Mouse (Mus musculus): Measurements from ENCODE around the gene Pop7. TPM values are rescaled to one million over a fixed set of nuclear protein-coding genes. Genes with fewer than 3 reads are reported as not detected.

Gene Pop7
- total RNA-seq, 2 experiments from 2014 or later = 11.3 to 11.4 TPM

DNA sequence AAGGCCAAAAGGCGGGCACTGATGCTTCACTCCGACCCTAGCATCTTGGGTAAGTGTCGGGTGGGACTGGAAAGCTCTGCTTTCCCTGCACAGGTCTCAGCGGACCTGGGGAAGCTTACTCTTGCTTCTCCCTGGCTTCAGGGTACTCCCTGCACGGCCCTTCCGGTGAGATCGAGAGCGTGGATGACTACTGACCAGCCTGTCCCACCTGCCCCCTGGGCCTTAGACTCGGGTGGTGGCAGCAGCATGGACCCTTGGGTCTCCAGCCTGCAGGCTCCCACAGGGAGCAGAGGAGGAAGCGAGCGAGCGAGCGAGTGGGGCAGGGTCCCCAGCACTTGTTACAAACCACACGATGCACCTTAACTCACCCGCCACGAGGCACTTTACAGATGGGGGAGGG, 23.2 kb upstream of the Pop7 start:
- no peak for DNase-seq
- TF ChIP-seq CTCF (IDR thresholded peaks at IDR 0.05) = no peak
- Histone ChIP-seq H3K27ac (0 out of 2 replicates have a peak overlapping the region, but pooled peaks have one; percentile 3), H3K4me3 (no peak overlapping the region)
- intact Hi-C loops (cut with DNase I) = no loop called here

DNA sequence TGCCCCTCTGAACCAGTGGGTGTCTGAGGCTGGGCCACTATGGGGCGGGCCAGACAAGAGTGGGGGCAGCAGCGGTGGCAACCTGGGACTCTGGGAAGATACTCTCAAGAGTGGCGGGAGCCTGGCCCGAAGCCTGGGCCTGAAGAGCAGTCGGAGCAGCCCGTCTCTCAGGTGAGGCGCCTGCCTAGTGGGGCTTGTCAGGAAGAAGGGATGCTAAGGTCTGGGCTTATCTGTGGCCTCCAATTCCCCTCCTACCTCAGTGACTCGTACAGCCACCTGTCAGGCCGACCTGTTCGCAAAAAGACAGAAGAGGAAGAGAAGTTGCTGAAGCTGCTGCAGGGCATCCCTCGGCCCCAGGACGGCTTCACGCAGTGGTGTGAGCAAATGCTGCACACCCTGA, 22.4 kb upstream of the Pop7 start:
- TF ChIP-seq CTCF (IDR thresholded peaks at IDR 0.05) = no peak
- Histone ChIP-seq H3K27ac (no peak overlapping the region), H3K4me3 (no peak overlapping the region)
- intact Hi-C loops (cut with DNase I) = no loop called here
- DNase-seq = no peak

DNA sequence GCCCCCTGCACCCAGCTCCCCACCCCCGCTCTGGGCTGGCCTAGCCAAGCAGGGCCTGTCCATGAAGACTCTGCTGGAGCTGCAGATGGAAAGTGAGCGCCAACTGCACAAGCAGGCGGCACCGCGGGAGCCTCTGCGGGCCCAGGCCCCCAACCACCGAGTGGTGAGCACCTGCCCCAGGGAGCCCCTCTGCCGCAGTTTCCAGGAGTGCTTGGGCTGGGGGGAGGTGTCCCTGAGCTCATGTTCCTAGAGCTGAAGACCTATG, 21.9 kb upstream of the Pop7 start:
- TF ChIP-seq CTCF (IDR thresholded peaks at IDR 0.05) = no peak
- H3K4me3 ChIP-seq = no peak overlapping the region
- no peak overlapping the region for H3K27ac ChIP-seq
- intact Hi-C loops (cut with DNase I) = no loop called here
- DNase-seq = peak; percentile 34

DNA sequence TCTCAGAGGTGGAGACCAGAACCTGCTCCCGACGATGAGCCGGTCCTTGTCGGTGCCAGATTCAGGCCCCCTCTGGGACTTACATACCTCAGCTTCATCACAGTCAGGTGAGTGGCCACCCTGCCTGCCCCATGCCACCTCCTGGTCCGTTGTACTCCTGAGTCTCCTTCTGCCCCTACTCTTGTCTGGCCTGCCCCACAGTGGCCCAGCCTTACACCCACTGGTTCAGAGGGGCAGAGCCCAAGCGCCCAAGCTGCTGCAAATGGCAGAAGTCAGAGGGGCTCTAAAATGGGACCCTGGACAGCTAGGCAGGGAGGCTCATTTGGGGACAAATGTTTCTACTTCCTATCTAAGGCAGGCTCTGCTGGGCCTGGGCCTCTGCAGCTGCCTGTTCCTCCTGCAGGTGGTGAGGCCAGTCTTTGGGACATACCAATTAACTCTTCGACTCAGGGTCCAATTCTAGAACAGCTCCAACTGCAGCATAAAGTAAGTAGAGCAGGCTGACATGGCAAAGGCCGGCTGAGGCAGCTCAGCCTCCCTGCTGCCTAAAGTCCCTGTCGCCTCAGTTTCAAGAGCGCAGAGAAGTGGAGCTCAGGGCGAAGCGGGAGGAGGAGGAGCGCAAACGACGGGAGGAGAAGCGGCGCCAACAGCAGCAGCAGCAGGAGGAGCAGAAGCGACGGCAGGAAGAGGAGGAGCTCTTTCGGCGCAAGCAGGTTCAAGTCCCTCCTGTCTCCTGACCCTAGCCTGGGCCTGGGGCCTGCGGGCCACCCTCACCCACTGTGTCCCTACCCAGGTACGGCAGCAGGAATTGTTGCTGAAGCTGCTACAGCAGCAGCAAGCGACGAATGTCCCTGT, 21.3 kb upstream of the Pop7 start:
- H3K4me3 ChIP-seq = no peak overlapping the region
- no peak for TF ChIP-seq CTCF (IDR thresholded peaks at IDR 0.05)
- no peak overlapping the region for H3K27ac ChIP-seq
- DNase-seq = no peak
- intact Hi-C loops (cut with DNase I) = no loop called here

DNA sequence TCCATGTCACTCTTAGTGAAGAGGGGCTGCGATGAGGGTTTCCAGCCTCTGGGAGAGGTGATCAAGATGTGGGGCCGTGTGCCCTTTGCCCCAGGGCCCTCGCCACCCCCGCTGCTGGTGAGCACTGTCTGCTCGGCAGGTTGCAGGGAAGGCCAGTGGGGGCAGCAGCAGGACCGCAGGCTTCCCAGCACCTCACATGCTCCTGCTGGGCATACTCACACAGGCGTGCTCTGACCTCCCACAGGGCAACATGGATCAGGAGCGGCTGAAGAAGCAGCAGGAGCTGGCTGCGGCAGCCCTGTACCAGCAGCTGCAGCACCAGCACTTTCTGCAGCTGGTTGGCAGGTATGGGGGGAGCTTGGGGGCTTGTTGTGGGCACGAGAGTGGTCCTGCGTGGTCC, 20.4 kb upstream of the Pop7 start:
- no peak overlapping the region for H3K4me3 ChIP-seq
- TF ChIP-seq CTCF (IDR thresholded peaks at IDR 0.05) = no peak
- no peak overlapping the region for H3K27ac ChIP-seq
- intact Hi-C loops (cut with DNase I) = no loop called here
- DNase-seq = no peak

DNA sequence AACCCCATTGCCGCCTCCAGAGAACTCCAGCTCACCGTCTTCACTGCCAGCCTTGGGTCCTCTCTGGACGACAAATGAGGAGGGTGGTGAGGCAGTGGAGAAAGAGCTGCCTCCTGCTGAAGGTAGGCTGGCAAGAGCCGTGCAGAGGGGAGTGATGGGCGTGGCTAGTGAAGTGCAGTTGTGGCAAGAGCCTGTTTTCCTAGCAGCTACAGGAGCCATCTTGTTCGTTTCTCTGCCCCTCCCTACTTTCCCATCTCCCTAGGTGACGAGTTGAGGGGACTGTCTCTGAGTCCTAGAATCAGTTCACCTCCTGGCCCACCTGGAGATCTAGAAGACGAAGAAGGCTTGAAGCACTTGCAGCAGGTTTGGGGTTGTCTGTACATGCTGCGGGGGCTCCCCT, 19.5 kb upstream of the Pop7 start:
- intact Hi-C loops (cut with DNase I) = no loop called here
- no peak for DNase-seq
- no peak for TF ChIP-seq CTCF (IDR thresholded peaks at IDR 0.05)
- Histone ChIP-seq H3K4me3 (no peak overlapping the region), H3K27ac (no peak overlapping the region)

DNA sequence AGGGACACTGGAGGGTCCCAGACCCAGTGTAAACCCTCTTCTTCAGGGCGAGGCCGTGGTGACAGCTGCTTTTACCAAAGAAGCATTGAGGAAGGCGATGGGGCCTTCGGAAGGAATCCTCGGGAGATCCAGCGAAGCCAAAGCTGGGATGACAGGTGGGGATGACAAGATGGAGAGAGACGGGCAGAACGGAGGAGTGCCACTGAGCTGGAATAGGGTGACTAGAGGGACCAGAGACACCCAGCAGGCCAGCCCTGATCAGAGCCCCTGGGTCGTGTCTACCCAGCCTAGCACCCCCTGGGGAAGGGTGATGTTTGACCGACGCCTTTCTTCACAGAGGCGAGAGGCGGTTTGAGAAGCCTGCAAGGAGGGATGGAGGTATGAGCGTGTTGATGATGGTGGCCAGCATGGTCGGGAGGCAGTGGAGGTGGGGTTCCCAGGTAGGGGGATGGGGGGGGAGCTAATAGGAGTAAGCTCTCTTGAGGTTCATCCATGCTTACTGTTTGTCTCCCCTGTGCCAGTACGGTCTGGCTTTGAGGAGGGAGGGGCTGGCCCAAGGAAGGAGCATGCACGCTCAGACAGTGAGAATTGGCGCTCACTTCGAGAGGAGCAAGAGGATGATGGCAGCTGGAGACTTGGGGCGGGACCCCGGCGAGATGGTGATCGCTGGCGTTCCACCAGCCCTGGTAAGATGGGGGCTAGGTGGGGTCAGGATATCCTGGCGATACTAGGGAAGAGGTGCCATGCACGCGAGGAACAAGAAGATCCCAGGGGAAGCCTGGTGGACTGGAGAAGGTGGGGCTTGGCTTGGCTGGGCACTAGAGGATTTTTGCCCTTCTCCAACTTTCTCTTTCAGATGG, 17.6 kb upstream of the Pop7 start:
- intact Hi-C loops (cut with DNase I) = no loop called here
- no peak for DNase-seq
- no peak for TF ChIP-seq CTCF (IDR thresholded peaks at IDR 0.05)
- Histone ChIP-seq H3K27ac (no peak overlapping the region), H3K4me3 (no peak overlapping the region)

DNA sequence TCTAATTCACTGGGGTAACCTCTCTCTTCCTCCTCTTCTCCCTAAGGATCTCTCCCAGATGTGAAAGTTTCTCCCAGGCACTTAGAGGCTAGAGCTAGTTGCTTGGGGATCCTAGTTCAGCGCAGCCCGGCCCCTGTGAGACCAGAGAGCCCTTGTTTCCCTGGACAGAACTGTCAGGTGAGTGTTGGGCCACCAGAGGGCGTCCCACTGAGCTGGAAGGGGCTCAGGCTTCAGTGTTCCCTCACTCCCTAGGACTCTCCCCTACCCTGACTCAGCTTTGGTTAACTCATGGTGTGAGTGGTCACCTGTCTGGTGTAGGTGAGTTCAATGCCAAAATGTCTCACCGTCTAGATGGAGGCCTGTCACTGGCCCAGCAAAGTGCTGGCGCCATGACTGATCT, 16.1 kb upstream of the Pop7 start, which contains the start of gene Gigyf1:
Gene Gigyf1, plus strand, starts transcription at position 113 of the 400 bp plus-strand sequence.
- TF ChIP-seq CTCF (IDR thresholded peaks at IDR 0.05) = peak; percentile 61
- intact Hi-C loops (cut with DNase I) = no loop called here
- no peak within 1 kb of the TSS for H3K27ac ChIP-seq
- DNase-seq = peak; percentile 43
- H3K4me3 ChIP-seq = no peak within 1 kb of the TSS

DNA sequence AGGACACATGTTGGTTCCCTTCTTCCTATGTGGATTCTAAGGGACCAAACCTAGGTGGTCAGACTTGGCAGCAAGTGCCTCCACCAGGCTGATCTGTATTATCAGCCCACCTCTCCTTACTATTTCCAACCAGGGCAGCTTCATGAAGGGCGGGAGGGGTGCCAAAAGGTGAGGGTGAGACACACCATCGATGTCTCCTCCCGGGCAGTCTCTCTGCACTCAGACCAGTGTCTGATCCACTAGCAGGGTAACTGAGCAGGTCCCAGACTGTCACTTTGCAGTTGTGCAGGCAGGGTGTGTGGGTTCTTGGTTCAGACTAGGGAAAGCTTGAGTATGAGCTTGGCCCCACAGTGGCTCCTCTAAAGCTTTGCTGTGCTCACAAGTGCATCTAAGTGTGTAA, 12.5 kb upstream of the Pop7 start:
- DNase-seq = no peak
- no peak for TF ChIP-seq CTCF (IDR thresholded peaks at IDR 0.05)
- no peak overlapping the region for H3K4me3 ChIP-seq
- no peak overlapping the region for H3K27ac ChIP-seq
- intact Hi-C loops (cut with DNase I) = no loop called here

DNA sequence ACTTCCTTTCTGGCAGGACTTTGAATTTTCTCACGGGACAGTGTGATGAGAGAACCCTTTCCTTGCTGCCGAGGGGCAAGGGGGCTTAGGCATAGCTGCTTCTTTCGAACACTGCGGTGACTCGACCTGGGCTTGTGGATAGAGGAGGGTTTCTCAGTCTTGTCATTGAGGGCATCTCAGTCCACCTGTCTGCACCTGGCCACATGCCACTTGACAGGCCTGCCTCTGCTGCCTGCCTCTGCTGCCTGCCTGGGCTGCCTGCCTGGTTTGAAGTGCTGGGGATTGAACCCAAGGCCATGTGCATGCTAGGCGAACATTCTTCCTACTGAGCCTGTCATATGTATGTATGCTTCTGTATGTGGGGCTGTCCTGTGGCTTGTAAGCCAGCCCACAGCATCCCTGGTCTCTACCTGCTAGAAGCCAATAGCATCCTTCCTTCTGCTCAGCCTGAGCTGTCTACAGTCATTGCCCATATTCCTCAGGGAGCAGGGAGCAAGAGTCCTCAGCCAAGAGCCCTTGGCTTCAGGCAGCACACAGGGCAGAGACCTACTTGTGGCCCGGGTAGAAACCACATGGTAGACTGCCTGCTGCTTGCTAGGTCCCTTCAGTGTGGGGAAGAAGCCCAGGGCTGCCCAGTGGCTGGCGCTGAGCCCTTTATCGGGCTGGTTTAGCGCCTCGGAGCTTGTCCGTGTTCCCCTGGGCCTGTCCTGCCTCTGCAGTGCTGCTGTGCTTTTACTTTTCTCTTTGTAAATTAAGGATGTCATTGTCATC, 11.8 kb upstream of the Pop7 start:
- peak overlapping the region; percentile 38; the same call in 1 of the 2 replicates for H3K27ac ChIP-seq
- intact Hi-C loops (cut with DNase I) = no loop called here
- DNase-seq = peak; percentile 33
- TF ChIP-seq CTCF (IDR thresholded peaks at IDR 0.05) = no peak
- H3K4me3 ChIP-seq = no peak overlapping the region; the same call in 1 of the 2 replicates

DNA sequence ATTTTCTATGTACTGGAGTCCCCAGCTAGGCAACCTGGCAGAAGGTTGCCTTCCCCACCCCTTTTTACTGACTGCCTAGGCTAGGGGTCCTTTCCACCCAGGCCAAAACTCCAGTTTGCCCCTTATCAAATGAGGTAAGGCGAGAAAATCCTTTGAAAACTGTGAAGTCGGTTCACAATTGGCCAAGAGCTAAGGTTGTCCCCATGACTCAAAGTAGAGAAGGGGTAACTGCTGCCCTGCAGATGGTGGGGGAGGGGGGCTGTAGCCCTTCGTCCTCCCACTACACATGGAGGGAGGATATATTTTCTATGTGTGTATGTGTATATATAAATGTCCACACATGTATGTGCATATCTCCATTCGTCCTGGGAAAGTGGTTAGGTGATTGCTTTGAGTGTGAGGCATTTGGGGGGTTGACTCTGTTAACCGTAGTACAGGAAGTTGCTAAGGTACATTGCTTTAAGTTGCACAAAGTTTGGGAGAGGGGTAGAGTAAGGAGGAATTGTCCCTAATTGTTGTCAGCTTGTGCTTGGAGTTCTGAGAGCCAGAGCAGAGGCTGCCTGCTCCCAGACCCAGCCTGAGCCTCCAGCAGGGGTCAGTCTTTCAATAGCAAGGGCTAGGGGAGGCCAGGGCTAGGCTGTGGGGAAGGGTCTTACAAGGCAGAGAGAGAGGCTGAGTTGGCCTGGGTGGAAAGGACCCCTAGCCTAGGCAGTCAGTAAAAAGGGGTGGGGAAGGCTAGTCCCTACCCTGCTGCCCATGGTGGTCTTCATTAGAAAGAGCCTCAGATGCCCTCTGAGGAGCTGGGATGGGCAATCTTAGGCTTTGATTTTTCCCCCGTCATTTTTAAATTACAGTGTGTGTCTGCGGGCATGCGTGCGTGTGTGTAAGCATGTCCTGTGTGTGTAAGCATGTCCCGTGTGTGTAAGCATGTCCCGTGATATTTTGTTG, 10.8 kb upstream of the Pop7 start:
- intact Hi-C loops (cut with DNase I) = no loop called here
- peak; percentile 40 for DNase-seq
- TF ChIP-seq CTCF (IDR thresholded peaks at IDR 0.05) = peak; percentile 60
- H3K4me3 ChIP-seq = no peak overlapping the region
- H3K27ac ChIP-seq = peak overlapping the region; percentile 44; the same call in 1 of the 2 replicates

DNA sequence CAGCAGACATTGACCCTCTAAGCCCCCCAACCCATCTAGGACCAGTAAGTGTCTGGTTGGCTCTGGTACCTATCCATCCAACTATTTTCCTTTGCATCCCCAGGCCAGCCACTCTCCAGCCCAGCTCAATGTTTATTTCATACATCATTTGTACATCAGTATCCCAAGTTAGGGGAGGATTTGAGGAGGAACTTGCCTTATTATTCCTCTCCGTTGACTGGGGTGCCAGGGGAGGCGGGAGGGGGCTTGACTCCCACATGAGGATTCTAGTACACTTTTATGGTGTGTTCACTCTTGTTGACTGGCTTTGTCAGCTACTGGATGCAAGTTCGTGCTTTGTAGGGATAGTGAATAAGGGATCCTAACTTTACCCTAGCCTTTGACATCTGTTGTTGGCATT, 9.4 kb upstream of the Pop7 start:
- intact Hi-C loops (cut with DNase I) = no loop called here
- DNase-seq = no peak
- Histone ChIP-seq H3K4me3 (peak overlapping the region; percentile 87), H3K27ac (peak overlapping the region; percentile 93; the same call in 1 of the 2 replicates)
- TF ChIP-seq CTCF (IDR thresholded peaks at IDR 0.05) = no peak

Data from gastrocnemius, adult 2 months (tissue).